Mouse (Mus musculus): ENCODE results near the gene Drg1. TPM values are rescaled to one million over a fixed set of nuclear protein-coding genes. Genes with fewer than 3 reads are reported as not detected.
A peak's percentile ranks its signal among the peaks of the same experiment; 100 is the strongest.
"Not testable (repeated sequence)": the region's sequence is repeated elsewhere in the genome, so short reads cannot be mapped to it uniquely, and the experiment has no call there.

The Drg1 gene
- polyA plus RNA-seq, 1 experiment from 2014 or later, result 190 TPM

DNA sequence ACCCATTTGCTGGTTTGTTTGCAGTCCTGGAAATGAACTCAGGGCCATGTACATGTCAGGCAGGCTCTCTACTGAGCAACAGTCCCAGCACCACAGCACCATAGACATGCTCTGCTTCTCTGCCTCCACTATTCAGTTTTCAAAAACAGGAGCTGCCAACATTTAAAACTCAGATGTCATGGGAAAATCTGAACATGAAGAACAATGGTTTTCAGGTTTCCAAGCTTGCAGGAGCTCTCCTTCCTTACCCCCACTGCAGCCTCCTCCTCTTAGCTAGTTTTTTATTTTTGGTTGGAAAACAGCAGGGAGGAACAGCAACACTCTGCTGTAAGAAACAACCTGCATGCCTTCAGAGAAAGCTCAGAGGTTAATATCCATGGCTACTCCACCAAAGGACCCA, 99.9 kb downstream of the Drg1 start:
- H3K4me3 ChIP-seq (ENCODE audit: low read depth, low read length); H3K36me3 ChIP-seq (ENCODE audit: control insufficient read depth, insufficient read depth, low read length); ATAC-seq (ENCODE audit: low read depth); H3K4me1 ChIP-seq (ENCODE audit: control insufficient read depth, insufficient read depth, low read length); H3K9me3 ChIP-seq (ENCODE audit: control insufficient read depth, low read length); H3K4me2 ChIP-seq (ENCODE audit: low read depth, low read length); H3K27me3 ChIP-seq (ENCODE audit: control insufficient read depth, insufficient read depth, low read length); H3K27ac ChIP-seq (ENCODE audit: low read depth, low read length); H3K9ac ChIP-seq (replicated peaks; ENCODE audit: low read depth, low read length): not testable (repeated sequence)

DNA sequence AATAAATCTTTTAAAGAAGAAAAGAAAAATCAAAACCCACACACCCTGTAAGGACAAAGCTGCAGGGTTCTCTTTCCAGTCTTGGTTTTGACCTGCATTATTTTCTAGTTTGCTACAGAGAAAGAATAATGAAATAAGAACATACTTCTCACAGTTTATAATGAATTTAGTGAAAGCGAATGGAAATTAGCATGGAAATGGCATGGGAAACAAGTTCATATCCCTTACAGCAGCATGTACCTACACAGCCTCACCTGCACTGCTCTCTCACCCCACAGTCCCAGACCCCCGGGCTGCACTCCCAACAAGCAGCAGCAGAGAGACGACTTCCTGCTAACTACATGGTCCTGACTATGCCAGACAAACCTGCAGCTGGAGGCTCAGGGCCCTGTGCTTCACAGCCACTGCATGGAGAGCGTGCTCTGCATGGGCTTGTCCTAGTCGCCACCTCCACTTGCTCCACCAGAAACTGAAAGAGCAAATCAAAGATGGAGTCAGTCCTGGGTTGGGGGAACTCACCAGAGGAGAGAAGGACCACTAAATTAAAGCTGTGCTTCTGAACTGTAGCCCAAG, 100.9 kb downstream of the Drg1 start:
- not testable (repeated sequence) for H3K9ac ChIP-seq (replicated peaks; ENCODE audit: low read depth, low read length); H3K9me3 ChIP-seq (ENCODE audit: control insufficient read depth, low read length); H3K4me3 ChIP-seq (ENCODE audit: low read depth, low read length); H3K4me1 ChIP-seq (ENCODE audit: control insufficient read depth, insufficient read depth, low read length); H3K36me3 ChIP-seq (ENCODE audit: control insufficient read depth, insufficient read depth, low read length); H3K27me3 ChIP-seq (ENCODE audit: control insufficient read depth, insufficient read depth, low read length); H3K27ac ChIP-seq (ENCODE audit: low read depth, low read length); H3K4me2 ChIP-seq (ENCODE audit: low read depth, low read length)
- peak; percentile 36; the same call in 1 of the 2 replicates for ATAC-seq (ENCODE audit: low read depth)
- 93% methylated on average over 3 of the region's 5 CpGs for WGBS

DNA sequence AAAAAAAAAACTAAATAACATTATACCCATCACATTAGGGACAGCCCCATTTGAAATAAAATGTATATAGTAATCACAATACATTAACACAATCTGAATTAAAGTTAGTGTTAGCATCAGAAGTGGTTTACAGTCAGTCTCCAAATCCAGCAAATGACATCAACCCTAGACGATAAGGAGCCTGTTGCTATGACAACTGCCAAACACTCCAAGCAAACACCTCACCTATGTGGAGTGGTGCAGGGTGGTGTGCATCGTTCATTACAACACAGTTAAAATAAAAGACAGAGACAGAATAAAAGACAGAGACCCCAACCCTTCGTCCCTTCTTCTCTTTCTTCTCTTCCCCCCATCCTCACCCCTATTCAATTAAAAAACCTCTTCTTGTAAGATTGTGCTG, 102.6 kb downstream of the Drg1 start:
- WGBS, result 72% methylated on average over 3 of the region's 3 CpGs

DNA sequence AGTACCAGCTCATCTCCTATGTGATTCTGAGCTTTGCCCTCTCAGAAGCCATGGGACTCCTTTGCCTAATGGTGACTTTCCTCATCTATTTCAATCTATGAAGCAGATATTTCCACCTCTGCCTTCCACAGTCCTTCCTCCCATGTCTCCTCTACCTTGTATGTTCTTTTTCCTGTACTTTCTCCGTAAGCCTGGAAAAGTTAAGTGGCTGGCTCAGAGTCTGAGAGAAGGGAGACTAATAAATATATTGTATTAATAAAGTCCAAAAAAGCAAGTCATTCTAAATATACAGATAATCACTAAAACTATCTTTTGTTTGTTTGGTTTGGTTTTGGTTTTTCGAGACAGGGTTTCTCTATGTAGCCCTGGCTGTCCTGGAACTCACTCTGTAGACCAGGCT, 103.1 kb downstream of the Drg1 start:
- not testable (repeated sequence) for H3K27me3 ChIP-seq (ENCODE audit: control insufficient read depth, insufficient read depth, low read length); H3K27ac ChIP-seq (ENCODE audit: low read depth, low read length); H3K9me3 ChIP-seq (ENCODE audit: control insufficient read depth, low read length); H3K36me3 ChIP-seq (ENCODE audit: control insufficient read depth, insufficient read depth, low read length); H3K4me2 ChIP-seq (ENCODE audit: low read depth, low read length); H3K4me1 ChIP-seq (ENCODE audit: control insufficient read depth, insufficient read depth, low read length); ATAC-seq (ENCODE audit: low read depth); H3K9ac ChIP-seq (replicated peaks; ENCODE audit: low read depth, low read length); H3K4me3 ChIP-seq (ENCODE audit: low read depth, low read length)
- WGBS, result 89% methylated on average over 2 of the region's 2 CpGs

More for the DNA sequence above, 102.6 kb downstream of the Drg1 start:
- not testable (repeated sequence) for H3K4me3 ChIP-seq (ENCODE audit: low read depth, low read length); ATAC-seq (ENCODE audit: low read depth); H3K4me1 ChIP-seq (ENCODE audit: control insufficient read depth, insufficient read depth, low read length); H3K36me3 ChIP-seq (ENCODE audit: control insufficient read depth, insufficient read depth, low read length); H3K9me3 ChIP-seq (ENCODE audit: control insufficient read depth, low read length); H3K4me2 ChIP-seq (ENCODE audit: low read depth, low read length); H3K27ac ChIP-seq (ENCODE audit: low read depth, low read length); H3K9ac ChIP-seq (replicated peaks; ENCODE audit: low read depth, low read length); H3K27me3 ChIP-seq (ENCODE audit: control insufficient read depth, insufficient read depth, low read length)

DNA sequence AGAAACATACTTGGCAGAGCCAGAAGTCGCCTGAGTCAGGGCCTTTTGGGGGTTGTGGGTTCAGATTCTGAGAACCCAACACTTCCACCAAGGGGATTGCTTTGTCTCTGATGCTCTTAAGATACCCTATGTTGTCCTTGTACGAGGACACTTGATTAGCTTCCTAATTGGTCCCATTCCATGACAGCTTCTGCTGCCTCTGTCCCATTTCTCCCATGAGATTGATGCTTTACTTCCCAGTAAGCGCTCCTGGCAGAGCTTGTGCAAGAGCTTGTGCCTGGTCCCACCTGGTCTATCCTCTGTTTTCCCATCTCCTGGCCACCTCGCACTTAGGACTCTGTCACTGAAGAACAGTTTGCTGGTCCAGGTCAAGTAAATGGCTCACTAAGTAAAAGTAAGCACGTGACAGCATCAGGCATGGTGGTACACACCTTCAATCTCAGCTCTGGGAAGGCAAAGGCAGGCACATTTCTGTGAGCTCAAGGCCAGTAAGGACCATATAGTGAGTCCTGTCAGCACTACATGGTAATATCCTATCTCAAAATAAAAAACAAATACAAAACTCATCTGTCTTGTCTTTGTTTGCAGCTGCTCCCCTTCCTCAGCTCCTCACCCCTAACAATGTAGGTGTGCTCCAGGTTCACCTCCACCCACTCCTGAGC, 103.8 kb downstream of the Drg1 start:
- ATAC-seq (ENCODE audit: low read depth), result peak; percentile 47
- H3K27ac ChIP-seq (ENCODE audit: low read depth, low read length), result not testable (repeated sequence)

DNA sequence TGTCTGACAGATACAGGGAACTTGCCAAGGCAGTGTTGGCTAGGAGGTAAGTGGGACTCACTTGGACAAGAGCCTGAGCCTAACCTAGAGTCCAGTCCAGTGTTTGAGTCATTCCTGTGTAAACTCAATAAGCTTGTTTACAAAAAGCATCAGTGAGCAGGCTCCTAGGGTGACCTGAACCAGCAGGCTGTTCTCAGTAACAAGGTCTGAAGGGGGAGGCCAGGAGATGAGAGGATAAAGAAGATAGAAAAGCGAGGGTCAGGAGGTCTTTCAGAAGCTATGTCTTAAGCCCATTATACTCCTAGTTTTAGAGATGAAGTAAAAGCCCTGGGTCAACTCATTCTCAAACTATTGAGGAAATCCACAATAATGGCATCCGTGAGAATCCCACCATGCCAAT, 104.8 kb downstream of the Drg1 start:
- H3K27me3 ChIP-seq (ENCODE audit: control insufficient read depth, insufficient read depth, low read length); H3K4me1 ChIP-seq (ENCODE audit: control insufficient read depth, insufficient read depth, low read length); H3K9ac ChIP-seq (replicated peaks; ENCODE audit: low read depth, low read length); H3K4me3 ChIP-seq (ENCODE audit: low read depth, low read length); H3K36me3 ChIP-seq (ENCODE audit: control insufficient read depth, insufficient read depth, low read length); H3K27ac ChIP-seq (ENCODE audit: low read depth, low read length); H3K9me3 ChIP-seq (ENCODE audit: control insufficient read depth, low read length); H3K4me2 ChIP-seq (ENCODE audit: low read depth, low read length); ATAC-seq (ENCODE audit: low read depth): not testable (repeated sequence)
- WGBS, result 65% methylated on average over 1 of the region's 2 CpGs

More for the DNA sequence above, 103.8 kb downstream of the Drg1 start:
- H3K36me3 ChIP-seq (ENCODE audit: control insufficient read depth, insufficient read depth, low read length); H3K4me3 ChIP-seq (ENCODE audit: low read depth, low read length); H3K4me1 ChIP-seq (ENCODE audit: control insufficient read depth, insufficient read depth, low read length); H3K27me3 ChIP-seq (ENCODE audit: control insufficient read depth, insufficient read depth, low read length); H3K9ac ChIP-seq (replicated peaks; ENCODE audit: low read depth, low read length); H3K9me3 ChIP-seq (ENCODE audit: control insufficient read depth, low read length); H3K4me2 ChIP-seq (ENCODE audit: low read depth, low read length): not testable (repeated sequence)
- WGBS, result 69% methylated on average over 5 of the region's 5 CpGs

DNA sequence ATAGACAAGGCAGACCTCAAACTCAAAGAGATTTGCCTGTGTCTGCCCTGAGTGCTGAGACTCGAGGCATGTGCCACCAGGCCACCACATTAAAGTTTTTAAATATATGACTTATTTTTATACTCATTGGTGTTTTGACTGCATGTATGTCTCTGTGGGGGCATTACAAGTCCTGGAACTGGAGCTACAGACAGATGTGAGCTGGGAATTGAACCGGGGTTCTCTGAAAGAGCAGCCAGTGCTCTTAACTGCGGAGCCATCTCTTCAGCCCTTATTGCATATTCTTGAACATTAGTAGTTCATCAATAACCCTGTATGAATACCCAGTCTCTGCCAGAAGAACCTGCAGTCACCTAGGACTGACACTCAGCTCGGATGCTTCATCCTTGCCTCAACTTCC, 107.4 kb downstream of the Drg1 start:
- H3K4me2 ChIP-seq (ENCODE audit: low read depth, low read length); H3K4me1 ChIP-seq (ENCODE audit: control insufficient read depth, insufficient read depth, low read length); H3K36me3 ChIP-seq (ENCODE audit: control insufficient read depth, insufficient read depth, low read length); H3K27ac ChIP-seq (ENCODE audit: low read depth, low read length); H3K9me3 ChIP-seq (ENCODE audit: control insufficient read depth, low read length); H3K4me3 ChIP-seq (ENCODE audit: low read depth, low read length); H3K27me3 ChIP-seq (ENCODE audit: control insufficient read depth, insufficient read depth, low read length); ATAC-seq (ENCODE audit: low read depth); H3K9ac ChIP-seq (replicated peaks; ENCODE audit: low read depth, low read length): not testable (repeated sequence)
- WGBS, result 95% methylated on average over 4 of the region's 4 CpGs

DNA sequence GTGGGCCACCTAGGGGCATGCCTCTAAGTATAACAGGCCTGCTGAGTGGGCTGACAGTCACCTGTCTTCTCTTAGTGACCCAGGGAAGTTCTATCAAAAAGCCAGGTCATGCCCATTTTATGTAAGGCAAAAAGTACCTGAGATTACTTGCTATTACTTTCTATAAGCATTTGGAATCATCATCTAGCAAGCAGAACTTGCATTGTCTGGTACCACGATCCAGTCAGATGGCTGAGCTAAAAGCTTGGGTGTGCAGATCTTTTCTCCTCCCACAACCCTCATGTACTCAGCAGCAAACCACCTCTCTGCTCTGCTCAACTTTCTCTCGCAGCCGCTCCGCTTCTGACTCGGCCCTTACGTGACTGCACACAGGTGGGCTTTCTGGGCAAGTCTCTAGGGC, 108.2 kb downstream of the Drg1 start:
- not testable (repeated sequence) for H3K9ac ChIP-seq (replicated peaks; ENCODE audit: low read depth, low read length); H3K36me3 ChIP-seq (ENCODE audit: control insufficient read depth, insufficient read depth, low read length); H3K9me3 ChIP-seq (ENCODE audit: control insufficient read depth, low read length); H3K4me1 ChIP-seq (ENCODE audit: control insufficient read depth, insufficient read depth, low read length); H3K4me3 ChIP-seq (ENCODE audit: low read depth, low read length); H3K4me2 ChIP-seq (ENCODE audit: low read depth, low read length); H3K27me3 ChIP-seq (ENCODE audit: control insufficient read depth, insufficient read depth, low read length); H3K27ac ChIP-seq (ENCODE audit: low read depth, low read length); ATAC-seq (ENCODE audit: low read depth)
- 95% methylated on average over 6 of the region's 6 CpGs for WGBS

DNA sequence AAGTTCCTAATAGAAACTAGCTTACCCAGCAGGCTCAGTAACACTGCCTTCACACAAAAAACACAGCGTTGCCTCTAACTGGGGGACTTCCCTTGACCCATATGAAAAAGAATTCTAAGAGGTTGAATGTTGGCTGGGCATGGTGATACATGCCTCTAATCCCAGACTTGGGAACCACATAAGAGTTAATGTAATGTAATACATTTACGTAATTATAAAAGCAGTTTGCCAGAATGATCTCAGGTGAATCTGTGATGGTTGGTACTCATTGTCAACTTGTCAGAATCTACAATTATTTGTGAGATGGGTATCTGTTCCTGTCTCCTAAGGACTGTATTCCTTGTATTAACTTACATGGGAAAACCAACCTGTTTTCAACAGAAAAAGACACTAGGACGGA, 109.2 kb downstream of the Drg1 start:
- not testable (repeated sequence) for ATAC-seq (ENCODE audit: low read depth); H3K9ac ChIP-seq (replicated peaks; ENCODE audit: low read depth, low read length); H3K27ac ChIP-seq (ENCODE audit: low read depth, low read length); H3K36me3 ChIP-seq (ENCODE audit: control insufficient read depth, insufficient read depth, low read length); H3K4me1 ChIP-seq (ENCODE audit: control insufficient read depth, insufficient read depth, low read length); H3K9me3 ChIP-seq (ENCODE audit: control insufficient read depth, low read length); H3K27me3 ChIP-seq (ENCODE audit: control insufficient read depth, insufficient read depth, low read length); H3K4me3 ChIP-seq (ENCODE audit: low read depth, low read length); H3K4me2 ChIP-seq (ENCODE audit: low read depth, low read length)
- WGBS, result 92% methylated on average over 2 of the region's 3 CpGs
